Mouse (Mus musculus) CH12.LX (cell line): ENCODE results near the gene Eif1ad. TPM values are rescaled to one million over a fixed set of nuclear protein-coding genes. Genes with fewer than 3 reads are reported as not detected.

Source experiments
- DNase-seq: peaks from one replicate; pipeline ENCODE4 v3.0.0-alpha.2; 2013; ENCODE audit errors: extremely low read depth
- H3K27ac ChIP-seq: 2 replicates; pipeline ENCODE4 v1.5.1; 2012; ENCODE audit warnings: low read depth, mild to moderate bottlenecking, control low read depth, moderate library complexity; ENCODE audit not compliant: insufficient read depth
- H3K27me3 ChIP-seq: replicated peaks from 2 replicates; pipeline ENCODE3; 2012; ENCODE audit warnings: inconsistent platforms
- H3K36me3 ChIP-seq, 2 experiments: replicated peaks in 1 of 2; 2 replicates each; pipeline versions ENCODE3 to v1.6.1; 2012; ENCODE audit warnings: inconsistent platforms in 1 of 2, low read length in 1 of 2, mild to moderate bottlenecking in 1 of 2, mixed read lengths in 1 of 2, moderate library complexity in 1 of 2; ENCODE audit not compliant: control insufficient read depth in 1 of 2, insufficient read depth in 1 of 2
- H3K4me1 ChIP-seq, 2 experiments: 2 replicates each; pipeline ENCODE4 v1.6.1; 2012; ENCODE audit warnings: inconsistent platforms in 1 of 2, moderate library complexity in 1 of 2; ENCODE audit not compliant: insufficient read depth in 2 of 2, control insufficient read depth in 1 of 2
- H3K4me2 ChIP-seq: 2 replicates; pipeline ENCODE4 v1.6.1; 2012; ENCODE audit warnings: low read depth, mild to moderate bottlenecking, control low read depth; ENCODE audit not compliant: poor library complexity, insufficient read depth, severe bottlenecking
- H3K4me3 ChIP-seq, 3 experiments: fragments of 150-350 bp in 1 of 3; sonication (generic) in 1 of 3; replicated peaks in 1 of 3; 2 replicates each; pipeline versions ENCODE3 to v1.5.1; 2011 to 2012; ENCODE audit warnings: low read depth in 2 of 3, low read length in 2 of 3, mild to moderate bottlenecking in 2 of 3, moderate library complexity in 2 of 3, control low read depth in 1 of 3, improper control_type of control experiment in 1 of 3, inconsistent platforms in 1 of 3, mixed read lengths in 1 of 3; ENCODE audit not compliant: poor library complexity in 1 of 3
- H3K79me2 ChIP-seq: replicated peaks from 2 replicates; pipeline ENCODE4 v1.6.1; 2012; ENCODE audit warnings: mild to moderate bottlenecking, moderate library complexity; ENCODE audit not compliant: control insufficient read depth, poor library complexity, insufficient read depth, severe bottlenecking; ENCODE audit errors: extremely low read depth
- H3K9ac ChIP-seq: 2 replicates; pipeline ENCODE4 v1.6.1; 2012; ENCODE audit warnings: low read depth, mild to moderate bottlenecking, control low read depth, moderate library complexity; ENCODE audit not compliant: insufficient read depth
- H3K9me3 ChIP-seq: replicated peaks from 2 replicates; pipeline ENCODE3; 2012; ENCODE audit warnings: low read length, inconsistent platforms, mixed read lengths
- CHD2 ChIP-seq: IDR thresholded peaks from 2 replicates; pipeline ENCODE4 v1.6.1; 2011; ENCODE audit warnings: low read length, improper control_type of control experiment
- E2F4 ChIP-seq: IDR thresholded peaks from 2 replicates; pipeline ENCODE4 v1.6.1; 2011; ENCODE audit warnings: low read depth, low read length, improper control_type of control experiment; ENCODE audit not compliant: insufficient replicate concordance
- EP300 ChIP-seq: IDR thresholded peaks from 2 replicates; pipeline ENCODE4 v1.6.1; 2011; ENCODE audit warnings: low read length, improper control_type of control experiment
- HCFC1 ChIP-seq: IDR thresholded peaks from 2 replicates; pipeline ENCODE4 v1.6.1; 2012; ENCODE audit warnings: low read depth, mild to moderate bottlenecking, inconsistent platforms, low read length, improper control_type of control experiment
- JUN ChIP-seq: IDR thresholded peaks from 2 replicates; pipeline ENCODE4 v1.6.1; 2011; ENCODE audit warnings: low read depth, mild to moderate bottlenecking, low read length, improper control_type of control experiment, moderate library complexity; ENCODE audit not compliant: insufficient read depth
- MAFK ChIP-seq: IDR thresholded peaks from 2 replicates; pipeline ENCODE4 v1.6.1; 2011; ENCODE audit warnings: low read length, improper control_type of control experiment; ENCODE audit not compliant: insufficient replicate concordance
- MAZ ChIP-seq: IDR thresholded peaks from 2 replicates; pipeline ENCODE4 v1.6.1; 2012; ENCODE audit warnings: low read depth, mild to moderate bottlenecking, inconsistent platforms, low read length, improper control_type of control experiment, moderate library complexity
- MXI1 ChIP-seq: IDR thresholded peaks from 2 replicates; pipeline ENCODE4 v1.6.1; 2011; ENCODE audit warnings: mild to moderate bottlenecking, low read depth, low read length, improper control_type of control experiment
- NRF1 ChIP-seq: IDR thresholded peaks from 2 replicates; pipeline ENCODE4 v1.6.1; 2014; ENCODE audit warnings: low read depth, mild to moderate bottlenecking, inconsistent platforms, low read length, improper control_type of control experiment, moderate library complexity
- PAX5 ChIP-seq: IDR thresholded peaks from 2 replicates; pipeline ENCODE4 v1.6.1; 2012; ENCODE audit warnings: low read length, inconsistent platforms, mixed read lengths
- TBP ChIP-seq: conservative IDR thresholded peaks from 2 replicates; pipeline ENCODE4 v1.6.1; 2011; ENCODE audit warnings: low read depth, low read length, improper control_type of control experiment
- TCF12 ChIP-seq: IDR thresholded peaks from 2 replicates; pipeline ENCODE4 v1.6.1; 2014; ENCODE audit warnings: low read depth, mild to moderate bottlenecking, inconsistent platforms, low read length, improper control_type of control experiment
- UBTF ChIP-seq: IDR thresholded peaks from 2 replicates; pipeline ENCODE4 v1.6.1; 2012; ENCODE audit warnings: low read depth, mild to moderate bottlenecking, inconsistent platforms, low read length, improper control_type of control experiment, moderate library complexity
- USF1 ChIP-seq: IDR thresholded peaks from 2 replicates; pipeline ENCODE4 v1.6.1; 2014; ENCODE audit warnings: low read depth, mild to moderate bottlenecking, inconsistent platforms, low read length, improper control_type of control experiment
- USF2 ChIP-seq: conservative IDR thresholded peaks from 2 replicates; pipeline ENCODE4 v1.6.1; 2011; ENCODE audit warnings: low read depth, low read length, improper control_type of control experiment
- ZC3H11A ChIP-seq: IDR thresholded peaks from 2 replicates; pipeline ENCODE4 v1.6.1; 2012; ENCODE audit warnings: low read depth, mild to moderate bottlenecking, inconsistent platforms, low read length, improper control_type of control experiment
- ZKSCAN1 ChIP-seq: IDR thresholded peaks from 2 replicates; pipeline ENCODE4 v1.6.1; 2012; ENCODE audit warnings: low read depth, inconsistent platforms, low read length, improper control_type of control experiment, borderline replicate concordance
- dilution Hi-C: fragments of 300-500 bp; cut with MboI; formaldehyde crosslinking; loops from 2 replicates; pipeline ENCODE4 v1.14.3; 2020; ENCODE audit warnings: low sequenced_read_pairs; ENCODE audit not compliant: extremely low pct_unique_long_range_greater_than_20kb, extremely low pct_ligation_motif_present
- in situ Hi-C: fragments of 300-500 bp; cut with MboI; formaldehyde crosslinking; loops from 3 replicates; pipeline ENCODE4 v1.14.3; 2019; ENCODE audit warnings: low sequenced_read_pairs, low pct_ligation_motif_present, low pct_unique_long_range_greater_than_20kb, mixed read lengths
- polyA plus RNA-seq: library from polyadenylated mRNA; unstranded; fragments of >175 nt; gene quantifications from 2 replicates; pipeline ENCODE4 v1.2.1, GENCODE M21; 2012; ENCODE audit warnings: low read depth; ENCODE audit not compliant: insufficient read length
- total RNA-seq, 2 experiments: library from RNA; depleted of rRNA; stranded (reverse); fragments of 300-350 nt in 1 of 2; fragments of >200 nt in 1 of 2; gene quantifications; 2 replicates each; pipeline ENCODE4 v1.2.3; 2012 to 2014

Gene Eif1ad
- total and polyA plus RNA-seq, 3 experiments, result 68.4 to 98.8 (median 79.3) TPM

DNA sequence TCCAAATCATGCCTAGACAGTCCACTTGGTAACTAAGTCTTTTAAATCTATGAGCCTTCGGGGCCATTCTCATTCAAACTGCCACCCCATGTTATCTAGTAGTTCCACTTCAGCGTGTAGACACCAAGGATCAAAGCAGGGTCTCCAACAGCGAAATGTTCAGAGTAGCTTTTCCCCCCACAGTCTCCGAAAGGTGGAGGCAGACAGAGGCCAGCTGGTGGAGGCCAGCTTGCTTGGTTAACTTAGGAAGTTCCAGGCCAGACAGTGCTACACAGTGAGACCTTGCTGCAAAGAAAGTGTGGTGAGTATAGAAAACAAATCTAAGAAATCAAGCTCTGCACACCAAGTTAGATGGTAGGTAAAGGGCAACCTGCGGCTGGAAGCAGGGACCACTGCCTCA is 44.1 kb downstream of the Eif1ad start:
- Histone ChIP-seq H3K27me3 (no peaks in the 10 kb centered on the region), H3K4me2 (no peak overlapping the region), H3K4me1 (peaks cover 9 to 24% of the 10 kb centered on the region in 2 experiments; a peak in 3 of 4 replicates), H3K9ac (no peak overlapping the region), H3K27ac (no peak overlapping the region), H3K79me2 (no peaks in the 10 kb centered on the region)
- dilution Hi-C loops, result no loop called here
- TF ChIP-seq PAX5 (no peak), ZKSCAN1 (no peak), UBTF (no peak), TCF12 (no peak), NRF1 (no peak), E2F4 (no peak), TBP (no peak), MAZ (no peak), MAFK (no peak), USF1 (no peak), HCFC1 (no peak), ZC3H11A (no peak), CHD2 (no peak), JUN (no peak), USF2 (no peak)
- TF ChIP-seq, all 38 proteins: peak for 0
- DNase-seq, result no peak
- peaks cover 0 to 6% of the 10 kb centered on the region in 2 experiments for H3K36me3 ChIP-seq
- no peaks in the 10 kb centered on the region for H3K9me3 ChIP-seq
- in situ Hi-C loops, result no loop called here
- H3K4me3 ChIP-seq, result no peak overlapping the region

DNA sequence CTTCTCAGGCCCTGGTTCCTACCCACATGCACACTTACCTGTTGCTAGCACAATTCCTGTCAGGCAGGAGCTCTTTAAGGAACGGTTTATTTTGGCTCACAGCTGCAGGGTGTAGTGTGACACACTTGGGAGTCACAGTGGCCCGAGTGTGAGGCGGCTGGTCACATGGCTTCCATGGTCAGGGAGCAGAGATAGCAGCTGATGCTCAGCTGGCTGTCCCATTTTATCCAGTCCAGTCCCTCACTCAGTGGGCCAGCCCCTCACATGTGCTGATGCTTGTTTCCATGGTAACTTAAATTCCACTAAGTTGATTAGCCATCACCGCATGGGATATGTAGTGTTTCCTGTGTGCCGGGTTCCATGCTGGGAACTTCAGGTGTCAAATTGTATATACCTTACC is 45.4 kb downstream of the Eif1ad start:
- no peak overlapping the region for H3K9ac ChIP-seq
- no peak for DNase-seq
- H3K79me2 ChIP-seq, result no peaks in the 10 kb centered on the region
- H3K27ac ChIP-seq, result no peak overlapping the region
- H3K4me1 ChIP-seq, result peaks cover 9 to 20% of the 10 kb centered on the region in 2 experiments; a peak in 3 of 4 replicates
- H3K9me3 ChIP-seq, result no peaks in the 10 kb centered on the region
- H3K27me3 ChIP-seq, result no peaks in the 10 kb centered on the region
- dilution Hi-C loops (no loop called here), in situ Hi-C loops (no loop called here)
- peaks cover 0 to 6% of the 10 kb centered on the region in 2 experiments for H3K36me3 ChIP-seq
- H3K4me3 ChIP-seq, result no peak overlapping the region
- H3K4me2 ChIP-seq, result no peak overlapping the region
- TF ChIP-seq MXI1 (no peak), JUN (no peak), CHD2 (no peak), EP300 (no peak)
